Mouse (Mus musculus) cerebellum, adult 18-20 months (tissue): ENCODE measurements around the gene Coq6.

Experiments used
- DNase-seq, 2 experiments: peaks; one replicate each; pipeline ENCODE4 v3.0.0; 2021

The Coq6 gene

GRCm38 (mm10) chr12:84396947-84397679 lies 35.7 kb downstream of the Coq6 start:
- no peak for DNase-seq

DNA sequence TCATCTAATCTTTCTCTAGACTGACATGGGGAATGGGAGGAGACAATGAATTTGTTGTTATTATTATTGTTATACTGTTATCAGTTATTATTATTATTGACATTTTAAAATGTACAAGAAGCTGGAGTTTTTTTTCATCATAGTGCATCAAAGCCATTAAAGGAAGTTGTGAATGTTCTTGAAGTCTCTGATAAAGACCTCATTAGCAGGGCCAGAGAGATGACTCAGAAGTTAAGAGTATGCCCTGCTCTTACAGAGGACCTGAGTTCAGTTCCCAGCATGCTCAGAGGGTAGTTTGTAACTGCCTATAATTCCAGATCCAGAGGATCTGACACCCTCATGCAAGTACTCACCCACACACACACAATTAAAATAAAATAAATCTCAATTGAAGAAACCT lies 36.2 kb downstream of the Coq6 start:
- no peak for DNase-seq

DNA sequence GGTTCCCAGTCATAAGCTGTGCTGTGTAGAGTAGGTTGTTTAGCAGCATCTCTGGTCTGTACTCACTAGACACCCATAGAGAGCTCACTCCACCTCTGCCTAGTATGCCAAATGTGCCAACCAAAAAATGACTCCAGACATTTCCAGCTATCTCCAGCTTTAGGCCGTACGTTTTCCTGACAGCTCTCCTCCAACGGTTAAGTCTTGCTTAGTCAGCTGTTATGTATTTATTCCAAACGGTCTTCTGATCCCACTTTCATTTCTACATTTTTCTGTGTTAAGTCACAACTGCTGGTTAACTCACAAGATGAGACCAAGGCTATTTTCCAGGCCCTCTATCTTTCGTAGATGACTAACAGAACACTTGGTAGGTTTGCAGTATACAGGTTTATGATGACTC lies 37.2 kb downstream of the Coq6 start:
- DNase-seq = no peak

DNA sequence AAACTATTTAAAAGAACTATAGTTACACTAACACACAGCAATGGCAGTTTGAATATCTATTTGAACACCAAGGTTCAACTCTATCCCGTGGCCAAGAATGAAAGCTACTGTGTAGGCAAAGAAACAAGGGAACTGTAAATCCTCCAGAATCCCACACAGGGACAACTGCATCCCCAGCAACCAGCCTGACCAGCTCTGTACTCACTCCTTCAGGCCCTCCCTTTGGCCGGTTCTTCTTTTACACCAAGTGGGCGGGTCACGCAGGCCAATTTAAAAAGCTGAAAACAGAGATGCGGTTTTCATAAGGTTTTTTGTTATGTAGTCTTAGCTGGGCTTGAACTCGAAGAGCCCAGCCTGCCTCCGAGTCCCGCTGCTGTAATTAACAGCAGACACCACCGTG lies 37.7 kb downstream of the Coq6 start:
- DNase-seq = no peak

DNA sequence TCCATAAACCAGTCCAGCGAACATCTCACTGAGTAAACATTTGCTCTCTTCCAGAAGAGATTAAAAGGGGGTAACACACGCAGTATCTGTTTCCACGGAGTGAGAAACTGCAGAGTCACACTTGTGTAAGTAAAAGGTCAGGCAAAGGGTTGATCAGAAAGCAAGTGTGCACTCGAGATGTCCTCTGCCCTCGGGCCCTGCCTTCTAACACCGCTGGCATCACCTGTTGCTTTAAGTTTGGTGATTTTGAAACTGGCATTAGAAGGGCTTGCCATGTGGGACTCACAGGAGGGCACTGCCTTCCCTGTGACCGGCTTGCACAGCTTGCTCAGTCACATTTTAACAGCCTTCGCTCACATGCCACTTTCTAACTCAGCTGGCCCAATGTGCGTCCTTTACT lies 38.2 kb downstream of the Coq6 start:
- no peak for DNase-seq

DNA sequence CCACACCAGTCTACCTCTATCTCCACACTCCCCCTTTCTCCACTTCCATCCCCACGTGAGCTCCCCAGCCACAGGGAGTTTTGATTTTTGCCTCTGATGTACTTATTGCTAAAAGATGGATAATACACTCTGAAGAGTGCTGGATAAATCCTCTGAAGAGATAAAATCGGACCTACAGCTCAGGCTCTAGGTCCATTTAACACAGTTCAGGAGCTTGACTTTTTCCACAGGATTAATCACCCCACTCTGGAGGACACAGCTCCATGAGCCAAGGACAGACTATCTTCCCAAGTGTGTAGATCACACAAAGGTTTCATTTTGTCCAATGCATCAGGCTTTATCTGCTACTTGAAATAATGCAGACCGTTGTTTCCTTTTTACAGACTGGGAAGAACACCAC lies 38.6 kb downstream of the Coq6 start:
- DNase-seq = no peak

DNA sequence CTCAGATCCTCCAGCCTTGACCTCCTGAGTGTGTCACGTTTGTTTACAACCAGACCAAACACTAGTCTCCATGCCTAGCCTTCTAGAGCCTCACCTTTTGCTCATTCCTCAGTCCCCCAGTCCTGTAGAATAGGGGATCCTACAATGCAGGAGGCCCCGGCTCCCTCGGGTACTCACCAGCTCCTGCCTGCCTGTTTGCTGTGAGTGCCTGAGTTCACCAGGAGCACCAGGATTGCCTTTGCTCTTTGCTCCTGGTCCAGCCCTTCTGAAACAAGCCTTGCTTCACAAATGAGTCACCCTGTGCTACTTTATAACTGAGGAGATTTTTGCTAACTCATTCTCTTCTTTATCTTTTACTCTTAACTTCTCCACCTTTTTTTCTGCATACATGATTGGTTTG lies 39.2 kb downstream of the Coq6 start:
- DNase-seq = no peak

DNA sequence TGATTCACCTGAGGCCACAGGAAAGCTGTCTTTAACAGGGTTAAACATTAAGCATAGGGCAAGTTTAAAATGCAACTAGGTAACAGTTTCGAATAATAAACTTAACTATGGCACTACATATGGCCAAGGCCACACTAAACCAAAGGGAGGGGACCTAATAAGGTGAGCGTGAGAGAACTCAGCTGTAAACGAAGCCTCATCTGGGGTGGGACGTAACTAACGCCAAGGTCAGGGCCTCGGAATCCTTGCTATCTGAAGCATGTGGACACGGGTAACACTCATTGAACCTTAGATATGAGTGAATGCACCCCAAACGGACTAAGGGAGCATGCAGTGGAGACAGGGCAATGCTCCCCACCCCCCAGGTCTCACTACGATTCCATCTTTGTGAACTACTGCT lies 41.5 kb downstream of the Coq6 start:
- no peak for DNase-seq

DNA sequence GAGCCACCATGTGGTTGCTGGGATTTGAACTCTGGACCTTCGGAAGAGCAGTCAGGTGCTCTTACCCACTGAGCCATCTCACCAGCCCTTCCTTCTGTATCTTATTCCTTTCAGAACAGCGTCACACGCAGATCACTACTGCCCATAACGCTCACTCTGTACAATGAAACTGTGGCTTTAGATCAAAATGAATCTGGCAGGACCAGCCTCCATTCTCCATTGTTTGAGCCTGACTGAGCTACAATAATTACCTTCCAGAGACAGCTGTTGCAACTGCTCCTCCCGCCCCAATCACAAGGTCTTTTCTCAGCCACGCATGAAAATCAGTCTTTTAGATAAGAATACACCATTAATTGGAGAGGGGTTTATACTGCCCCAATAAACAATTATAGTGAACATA lies 43.1 kb downstream of the Coq6 start:
- no peak for DNase-seq

- no peak for DNase-seq
Measured at GRCm38 (mm10) chr12:84407259-84407658, 45.8 kb downstream of the Coq6 start.

GRCm38 (mm10) chr12:84407874-84408818 lies 46.7 kb downstream of the Coq6 start:
- peak; percentile 26 to 38 for DNase-seq

DNA sequence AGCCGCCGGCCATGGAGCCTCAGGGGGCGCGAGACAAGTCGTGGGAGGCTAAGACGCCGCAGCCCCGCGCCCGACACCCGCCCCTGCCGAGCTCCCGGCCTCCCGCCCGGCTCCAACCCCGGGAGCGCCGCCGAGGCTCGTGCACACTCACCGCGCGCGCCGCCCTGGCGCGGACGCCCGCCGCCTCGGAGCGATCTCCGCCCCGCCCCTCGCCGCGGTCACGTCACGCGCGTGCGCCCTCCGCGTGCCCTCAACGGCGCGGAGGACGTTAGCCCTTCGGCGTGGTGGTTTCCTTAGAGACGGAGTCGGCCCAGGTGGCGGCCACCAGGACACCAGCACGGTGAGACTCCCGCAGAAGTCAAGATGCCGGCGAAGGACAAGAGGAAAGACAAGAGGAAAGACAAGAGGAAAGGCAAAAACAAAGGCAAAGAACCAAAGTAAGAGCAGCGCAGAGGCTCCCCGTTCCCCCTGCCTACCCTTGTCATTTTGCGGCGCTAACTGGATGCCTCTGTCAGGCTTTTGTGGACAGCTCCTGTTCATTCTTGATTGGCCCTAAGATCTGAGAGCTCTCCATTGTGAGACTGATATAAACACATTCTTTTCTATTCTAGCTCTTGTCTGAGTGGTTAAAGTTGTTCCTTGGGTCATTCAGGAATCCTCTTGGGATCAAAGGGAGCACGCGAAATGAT lies 47.5 kb downstream of the Coq6 start, which contains the start of the genes Entpd5 and Bbof1:
TSS of gene Entpd5 (minus strand) at position 211 of the 689 bp plus-strand sequence.
TSS of gene Bbof1 (plus strand) at position 253 of the 689 bp plus-strand sequence.
- DNase-seq = peak; percentile 92 to 97

DNA sequence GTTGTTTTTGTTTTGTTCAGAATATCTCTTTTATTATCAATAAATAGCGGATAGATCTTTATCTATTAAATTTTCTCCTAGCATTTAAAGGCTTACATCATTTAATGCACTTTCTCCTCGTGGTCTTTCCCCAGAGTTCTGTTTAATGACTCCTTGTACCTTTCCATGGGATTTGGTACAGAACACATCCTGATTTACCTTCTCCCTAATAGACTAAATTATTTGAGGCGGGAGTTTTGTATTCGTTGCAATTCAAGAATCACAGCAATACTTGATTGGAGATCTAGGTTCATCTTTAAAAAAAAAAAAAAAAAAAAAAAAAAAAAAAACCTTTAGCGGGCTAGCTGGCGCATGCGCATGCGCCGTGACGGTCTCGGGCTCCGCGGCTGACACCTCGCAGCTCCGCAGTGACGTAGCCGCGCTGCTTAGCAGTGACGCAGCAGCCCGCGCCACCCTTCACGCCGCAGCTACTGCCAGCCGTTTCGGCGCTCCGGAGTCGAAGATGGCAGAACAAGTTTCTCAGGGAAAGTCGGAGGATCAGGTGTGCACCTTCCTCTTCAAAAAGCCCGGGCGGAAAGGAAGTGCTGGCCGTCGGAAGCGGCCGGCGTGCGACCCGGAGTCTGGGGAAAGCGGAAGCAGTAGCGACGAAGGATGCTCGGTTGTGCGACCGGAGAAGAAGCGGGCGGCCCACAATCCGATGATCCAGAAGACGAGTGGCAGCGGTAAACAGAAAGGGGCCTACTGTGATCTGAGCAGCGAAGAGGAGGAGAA lies 55.6 kb downstream of the Coq6 start, which contains the start of gene Rnf113a2:
TSS of gene Rnf113a2 (plus strand) at position 363 of the 771 bp plus-strand sequence.
- DNase-seq = peak; percentile 81 to 83

- no peak for DNase-seq
Measured at GRCm38 (mm10) chr12:84417605-84417922, 56.1 kb downstream of the Coq6 start.
